Mouse (Mus musculus): Measurements from ENCODE around the gene Cyth1.

Gene Cyth1

GRCm38 (mm10) chr11:118196824-118197388 lies 51.5 kb downstream of the Cyth1 start:
- DNase-seq: no peak

- DNase-seq: no peak
Measured at GRCm38 (mm10) chr11:118193390-118194147, 54.8 kb downstream of the Cyth1 start.

- DNase-seq: no peak
Measured at GRCm38 (mm10) chr11:118192973-118193372, 55.4 kb downstream of the Cyth1 start.

- DNase-seq: no peak
Measured at GRCm38 (mm10) chr11:118182768-118183167, 65.6 kb downstream of the Cyth1 start.

GRCm38 (mm10) chr11:118182353-118182752 lies 66.0 kb downstream of the Cyth1 start:
- DNase-seq: no peak

GRCm38 (mm10) chr11:118180199-118180598 lies 68.2 kb downstream of the Cyth1 start:
- DNase-seq: no peak

- DNase-seq: no peak
Measured at GRCm38 (mm10) chr11:118178236-118178635, 70.2 kb downstream of the Cyth1 start.

GRCm38 (mm10) chr11:118174752-118175151 lies 73.6 kb downstream of the Cyth1 start:
- DNase-seq: no peak

GRCm38 (mm10) chr11:118172768-118173167 lies 75.6 kb downstream of the Cyth1 start:
- DNase-seq: no peak

- DNase-seq: no peak
Measured at GRCm38 (mm10) chr11:118170333-118170732, 78.1 kb downstream of the Cyth1 start.

- DNase-seq: no peak
Measured at GRCm38 (mm10) chr11:118168714-118169113, 79.7 kb downstream of the Cyth1 start.

GRCm38 (mm10) chr11:118166626-118167025 lies 81.8 kb downstream of the Cyth1 start:
- DNase-seq: no peak

GRCm38 (mm10) chr11:118165681-118166080 lies 82.7 kb downstream of the Cyth1 start:
- no peak for DNase-seq

- DNase-seq: no peak
Measured at GRCm38 (mm10) chr11:118164566-118164965, 83.8 kb downstream of the Cyth1 start.

- no peak for DNase-seq
Measured at GRCm38 (mm10) chr11:118162245-118162644, 86.1 kb downstream of the Cyth1 start.

GRCm38 (mm10) chr11:118161240-118161639 lies 87.2 kb downstream of the Cyth1 start:
- DNase-seq: no peak

- no peak for DNase-seq
Measured at GRCm38 (mm10) chr11:118160763-118161162, 87.6 kb downstream of the Cyth1 start.

- DNase-seq: no peak
Measured at GRCm38 (mm10) chr11:118158753-118159152, 89.6 kb downstream of the Cyth1 start.

- DNase-seq: no peak
Measured at GRCm38 (mm10) chr11:118156480-118157060, 91.8 kb downstream of the Cyth1 start.

GRCm38 (mm10) chr11:118152964-118153363 lies 95.4 kb downstream of the Cyth1 start:
- no peak for DNase-seq

- DNase-seq: no peak
Measured at GRCm38 (mm10) chr11:118151423-118152180, 96.8 kb downstream of the Cyth1 start.

GRCm38 (mm10) chr11:118150115-118150701 lies 98.2 kb downstream of the Cyth1 start:
- no peak for DNase-seq

All from thymus, postnatal 25 days (tissue).